Mouse (Mus musculus): ENCODE data around the gene 4930562C15Rik.

4930562C15Rik gene

GRCm38 (mm10) chr16:4892171-4892570 lies 57.0 kb downstream of the 4930562C15Rik start:
- no peak for DNase-seq (ENCODE audit: low read depth)

- no peak for DNase-seq (ENCODE audit: low read depth)
Observed at GRCm38 (mm10) chr16:4894201-4894908, 59.1 kb downstream of the 4930562C15Rik start.

- DNase-seq (ENCODE audit: low read depth), result no peak
Observed at GRCm38 (mm10) chr16:4896249-4897027, 61.2 kb downstream of the 4930562C15Rik start.

GRCm38 (mm10) chr16:4897146-4897730 lies 62.0 kb downstream of the 4930562C15Rik start:
- no peak for DNase-seq (ENCODE audit: low read depth)

GRCm38 (mm10) chr16:4898881-4899280 lies 63.7 kb downstream of the 4930562C15Rik start:
- no peak for DNase-seq (ENCODE audit: low read depth)

- no peak for DNase-seq (ENCODE audit: low read depth)
Observed at GRCm38 (mm10) chr16:4899711-4900110, 64.5 kb downstream of the 4930562C15Rik start.

- DNase-seq (ENCODE audit: low read depth), result no peak
Observed at GRCm38 (mm10) chr16:4901167-4901566, 66.0 kb downstream of the 4930562C15Rik start.

- no peak for DNase-seq (ENCODE audit: low read depth)
Observed at GRCm38 (mm10) chr16:4902390-4902789, 67.2 kb downstream of the 4930562C15Rik start.

GRCm38 (mm10) chr16:4903491-4904102 lies 68.4 kb downstream of the 4930562C15Rik start:
- no peak for DNase-seq (ENCODE audit: low read depth)

GRCm38 (mm10) chr16:4904878-4905277 lies 69.7 kb downstream of the 4930562C15Rik start:
- DNase-seq (ENCODE audit: low read depth), result no peak

- no peak for DNase-seq (ENCODE audit: low read depth)
Observed at GRCm38 (mm10) chr16:4905591-4905990, 70.4 kb downstream of the 4930562C15Rik start.

- no peak for DNase-seq (ENCODE audit: low read depth)
Observed at GRCm38 (mm10) chr16:4906559-4906958, 71.3 kb downstream of the 4930562C15Rik start.

GRCm38 (mm10) chr16:4907386-4907785 lies 72.2 kb downstream of the 4930562C15Rik start:
- DNase-seq (ENCODE audit: low read depth), result no peak

GRCm38 (mm10) chr16:4907972-4908371 lies 72.8 kb downstream of the 4930562C15Rik start:
- no peak for DNase-seq (ENCODE audit: low read depth)

GRCm38 (mm10) chr16:4909745-4910144 lies 74.5 kb downstream of the 4930562C15Rik start:
- DNase-seq (ENCODE audit: low read depth), result no peak

- DNase-seq (ENCODE audit: low read depth), result no peak
Observed at GRCm38 (mm10) chr16:4910758-4911157, 75.5 kb downstream of the 4930562C15Rik start.

GRCm38 (mm10) chr16:4912074-4912648 lies 76.9 kb downstream of the 4930562C15Rik start:
- DNase-seq (ENCODE audit: low read depth), result no peak

GRCm38 (mm10) chr16:4912907-4913782 lies 77.9 kb downstream of the 4930562C15Rik start:
- peak; percentile 62 for DNase-seq (ENCODE audit: low read depth)

- DNase-seq (ENCODE audit: low read depth), result peak; percentile 72
Observed at GRCm38 (mm10) chr16:4913783-4914735, 78.8 kb downstream of the 4930562C15Rik start.

- DNase-seq (ENCODE audit: low read depth), result no peak
Observed at GRCm38 (mm10) chr16:4915931-4916330, 80.7 kb downstream of the 4930562C15Rik start.
